Mouse (Mus musculus): Measurements from ENCODE around the gene Zbtb33. TPM values are rescaled to one million over a fixed set of nuclear protein-coding genes. Genes with fewer than 3 reads are reported as not detected.

Gene Zbtb33
- total RNA-seq, 2 experiments from 2014 or later: 13.7 to 14.8 TPM

Small RNAs within 50 kb of the gene (microRNA-seq; reads per million reads assigned to microRNA genes)
- 0 reads per million in 2 experiments for gene Mir3110

Other genes starting within 250 kb of the Zbtb33 start
- gene Btg1-ps1, start 171.0 kb upstream of the Zbtb33 start, total RNA-seq (2021): not detected
- not detected for gene Btg1-ps2, start 146.7 kb upstream of the Zbtb33 start, total RNA-seq (2021)
- not detected for gene Rhox10, start 123.3 kb upstream of the Zbtb33 start, total RNA-seq (2021)
- not detected for gene Rhox11, start 104.7 kb upstream of the Zbtb33 start, total RNA-seq (2021)
- gene Rhox12, start 78.9 kb upstream of the Zbtb33 start, total RNA-seq (2021): not detected
- gene Rhox13, start 68.6 kb upstream of the Zbtb33 start, total RNA-seq (2021): not detected
- gene Tmem255a, start 62.6 kb downstream of the Zbtb33 start, total RNA-seq (2021): 10 to 100 TPM; 19.7 to 30.7 TPM
- under 1 TPM in 1 of 2 experiments, not detected in 1; 0.07 TPM for gene Atp1b4, start 126.4 kb downstream of the Zbtb33 start, total RNA-seq (2021)